20 mouse cellular contexts compared by ENCODE assay signal in genomic region chr10:6909763-6910162, GRCm38 (mm10).
"Had no signal": no experiment of that assay in that cellular context is flagged by ENCODE, and none has a peak within 500 bp of the region (broad histone marks: within the 10 kb centered on the region; RNA-seq: fewer than 3 reads in every experiment).

No protein-coding gene starts in this region.

- H3K27ac ChIP-seq: kidney, postnatal 0 days; limb, embryonic 12.5 days; limb, embryonic 15.5 days; liver, embryonic 14.5 days; macrophage; midbrain, embryonic 12.5 days; midbrain, embryonic 15.5 days; neural tube, embryonic 12.5 days; neural tube, embryonic 15.5 days; stomach, postnatal 0 days had no signal

- H3K4me3 ChIP-seq: limb, embryonic 12.5 days; limb, embryonic 15.5 days; midbrain, embryonic 12.5 days; midbrain, embryonic 15.5 days; neural tube, embryonic 12.5 days; neural tube, embryonic 15.5 days had no signal

- H3K9me3 ChIP-seq: limb, embryonic 12.5 days; limb, embryonic 15.5 days; midbrain, embryonic 12.5 days; midbrain, embryonic 15.5 days; neural tube, embryonic 12.5 days; neural tube, embryonic 15.5 days had no signal

- H3K27me3 ChIP-seq: limb, embryonic 12.5 days; limb, embryonic 15.5 days; midbrain, embryonic 12.5 days; midbrain, embryonic 15.5 days; neural tube, embryonic 12.5 days; neural tube, embryonic 15.5 days had no signal

- H3K36me3 ChIP-seq: limb, embryonic 12.5 days; limb, embryonic 15.5 days; midbrain, embryonic 12.5 days; midbrain, embryonic 15.5 days; neural tube, embryonic 12.5 days; neural tube, embryonic 15.5 days had no signal

- ATAC-seq: intestine, postnatal 0 days; liver, postnatal 0 days; lung, postnatal 0 days; midbrain, embryonic 15.5 days had no signal

- H3K4me1 ChIP-seq: limb, embryonic 12.5 days; limb, embryonic 15.5 days; midbrain, embryonic 12.5 days; midbrain, embryonic 15.5 days; neural tube, embryonic 12.5 days; neural tube, embryonic 15.5 days had no signal

- H3K4me2 ChIP-seq: limb, embryonic 12.5 days; limb, embryonic 15.5 days; liver, embryonic 11.5 days; lung, embryonic 14.5 days; midbrain, embryonic 12.5 days; midbrain, embryonic 15.5 days; neural tube, embryonic 12.5 days; neural tube, embryonic 15.5 days had no signal

- DNase-seq: kidney, adult 2 months; kidney, postnatal 25 days; layer of hippocampus, postnatal 36 days; liver, postnatal 0 days; lung, embryonic 14.5 days; retina, postnatal 1 day; thymus, postnatal 25 days had no signal

- H3K9ac ChIP-seq: limb, embryonic 12.5 days; limb, embryonic 15.5 days; liver, embryonic 14.5 days; liver, postnatal 0 days; lung, embryonic 14.5 days; midbrain, embryonic 12.5 days; midbrain, embryonic 15.5 days; neural tube, embryonic 12.5 days; neural tube, embryonic 15.5 days had no signal
